Mouse (Mus musculus): Measurements from ENCODE around the gene Mbnl2.

GRCm38 (mm10) chr14:120276343-120277080 is 1.0 kb downstream of the Mbnl2 start:
- TF ChIP-seq CTCF (IDR thresholded peaks at IDR 0.05; ENCODE audit: extremely low read depth, insufficient read depth, insufficient read length, insufficient replicate concordance) (no peak), POLR2A (IDR thresholded peaks at IDR 0.05; ENCODE audit: low read depth, low read length) (no peak)
